Mouse (Mus musculus) heart, postnatal 0 days (tissue): Measurements from ENCODE around the gene Smyd3.

ENCODE experiments used
- CTCF ChIP-seq: IDR thresholded peaks from 2 replicates; pipeline ENCODE4 v1.5.1; 2016; ENCODE audit warnings: antibody characterized with exemption, control low read depth, low read depth
- EP300 ChIP-seq: IDR thresholded peaks from 2 replicates; pipeline ENCODE4 v1.6.1; 2016; ENCODE audit warnings: antibody characterized with exemption, low read depth

GRCm38 (mm10) chr1:179025169-179025568, 492.7 kb downstream of the Smyd3 start:
- TF ChIP-seq CTCF (no peak), EP300 (no peak)
